Mouse (Mus musculus): ENCODE data around the gene Sfxn1. TPM values are rescaled to one million over a fixed set of nuclear protein-coding genes. Genes with fewer than 3 reads are reported as not detected.

Sfxn1 gene
- polyA plus RNA-seq, 1 experiment from 2014 or later: 98.9 TPM

GRCm38 (mm10) chr13:54079782-54080759 is 8.4 kb downstream of the Sfxn1 start:
- DNase-seq (ENCODE audit: low spot score) (peak; percentile 21), ATAC-seq (replicated peaks; ENCODE audit: insufficient number of reproducible peaks, low FRiP score, low TSS enrichment, low read depth) (no peak)
- no peaks in the 10 kb centered on the region for H3K36me3 ChIP-seq (replicated peaks; ENCODE audit: control insufficient read depth, insufficient read depth, low read depth, low read length)
- H3K4me1 ChIP-seq (ENCODE audit: control insufficient read depth, insufficient read depth, low read length): no peaks in the 10 kb centered on the region
- H3K9me3 ChIP-seq (replicated peaks; ENCODE audit: control insufficient read depth, low read length): no peaks in the 10 kb centered on the region
- no peak overlapping the region for H3K9ac ChIP-seq (replicated peaks; ENCODE audit: low read length)
- no peaks in the 10 kb centered on the region for H3K27me3 ChIP-seq (ENCODE audit: control insufficient read depth, insufficient read depth, low read length)
- no peak overlapping the region for H3K4me2 ChIP-seq (ENCODE audit: low read depth, low read length)
- WGBS: 78% methylated on average over 12 of the region's 12 CpGs
- no peak overlapping the region for H3K4me3 ChIP-seq (ENCODE audit: low read depth, low read length)
- no peak overlapping the region for H3K27ac ChIP-seq (replicated peaks; ENCODE audit: low read depth, low read length)

GRCm38 (mm10) chr13:54080785-54081184 is 9.1 kb downstream of the Sfxn1 start:
- no peak for DNase-seq (ENCODE audit: low spot score)
- 100% methylated on average over 1 of the region's 1 CpGs for WGBS
- no peaks in the 10 kb centered on the region for H3K36me3 ChIP-seq (replicated peaks; ENCODE audit: control insufficient read depth, insufficient read depth, low read depth, low read length)

GRCm38 (mm10) chr13:54082946-54083345 is 11.3 kb downstream of the Sfxn1 start:
- 78% methylated on average over 5 of the region's 5 CpGs for WGBS
- Histone ChIP-seq H3K27me3 (ENCODE audit: control insufficient read depth, insufficient read depth, low read length) (no peaks in the 10 kb centered on the region), H3K4me3 (ENCODE audit: low read depth, low read length) (no peak overlapping the region), H3K27ac (replicated peaks; ENCODE audit: low read depth, low read length) (no peak overlapping the region), H3K9me3 (replicated peaks; ENCODE audit: control insufficient read depth, low read length) (no peaks in the 10 kb centered on the region), H3K4me1 (ENCODE audit: control insufficient read depth, insufficient read depth, low read length) (no peaks in the 10 kb centered on the region), H3K4me2 (ENCODE audit: low read depth, low read length) (no peak overlapping the region), H3K9ac (replicated peaks; ENCODE audit: low read length) (no peak overlapping the region), H3K36me3 (replicated peaks; ENCODE audit: control insufficient read depth, insufficient read depth, low read depth, low read length) (no peaks in the 10 kb centered on the region)
- DNase-seq (ENCODE audit: low spot score): no peak
- ATAC-seq (replicated peaks; ENCODE audit: insufficient number of reproducible peaks, low FRiP score, low TSS enrichment, low read depth): no peak

More at GRCm38 (mm10) chr13:54080785-54081184, 9.1 kb downstream of the Sfxn1 start:
- Histone ChIP-seq H3K4me2 (ENCODE audit: low read depth, low read length) (no peak overlapping the region), H3K9me3 (replicated peaks; ENCODE audit: control insufficient read depth, low read length) (no peaks in the 10 kb centered on the region), H3K9ac (replicated peaks; ENCODE audit: low read length) (no peak overlapping the region), H3K4me3 (ENCODE audit: low read depth, low read length) (no peak overlapping the region), H3K27ac (replicated peaks; ENCODE audit: low read depth, low read length) (no peak overlapping the region), H3K4me1 (ENCODE audit: control insufficient read depth, insufficient read depth, low read length) (no peaks in the 10 kb centered on the region), H3K27me3 (ENCODE audit: control insufficient read depth, insufficient read depth, low read length) (no peaks in the 10 kb centered on the region)
- ATAC-seq (replicated peaks; ENCODE audit: insufficient number of reproducible peaks, low FRiP score, low TSS enrichment, low read depth): no peak

GRCm38 (mm10) chr13:54084178-54084577 is 12.5 kb downstream of the Sfxn1 start:
- Histone ChIP-seq H3K27ac (replicated peaks; ENCODE audit: low read depth, low read length) (no peak overlapping the region), H3K4me3 (ENCODE audit: low read depth, low read length) (no peak overlapping the region), H3K4me1 (ENCODE audit: control insufficient read depth, insufficient read depth, low read length) (no peaks in the 10 kb centered on the region), H3K9ac (replicated peaks; ENCODE audit: low read length) (no peak overlapping the region), H3K9me3 (replicated peaks; ENCODE audit: control insufficient read depth, low read length) (no peaks in the 10 kb centered on the region), H3K36me3 (replicated peaks; ENCODE audit: control insufficient read depth, insufficient read depth, low read depth, low read length) (no peaks in the 10 kb centered on the region), H3K4me2 (ENCODE audit: low read depth, low read length) (no peak overlapping the region), H3K27me3 (ENCODE audit: control insufficient read depth, insufficient read depth, low read length) (no peaks in the 10 kb centered on the region)
- ATAC-seq (replicated peaks; ENCODE audit: insufficient number of reproducible peaks, low FRiP score, low TSS enrichment, low read depth) (no peak), DNase-seq (ENCODE audit: low spot score) (no peak)
- WGBS: 67% methylated on average over 4 of the region's 4 CpGs

GRCm38 (mm10) chr13:54084826-54085225 is 13.2 kb downstream of the Sfxn1 start:
- Histone ChIP-seq H3K4me2 (ENCODE audit: low read depth, low read length) (no peak overlapping the region), H3K9ac (replicated peaks; ENCODE audit: low read length) (no peak overlapping the region), H3K36me3 (replicated peaks; ENCODE audit: control insufficient read depth, insufficient read depth, low read depth, low read length) (no peaks in the 10 kb centered on the region; the same call in 1 of the 2 replicates), H3K27ac (replicated peaks; ENCODE audit: low read depth, low read length) (no peak overlapping the region), H3K4me1 (ENCODE audit: control insufficient read depth, insufficient read depth, low read length) (no peaks in the 10 kb centered on the region), H3K9me3 (replicated peaks; ENCODE audit: control insufficient read depth, low read length) (no peaks in the 10 kb centered on the region), H3K4me3 (ENCODE audit: low read depth, low read length) (no peak overlapping the region), H3K27me3 (ENCODE audit: control insufficient read depth, insufficient read depth, low read length) (no peaks in the 10 kb centered on the region)
- WGBS: 89% methylated on average over 5 of the region's 5 CpGs
- no peak for DNase-seq (ENCODE audit: low spot score)
- ATAC-seq (replicated peaks; ENCODE audit: insufficient number of reproducible peaks, low FRiP score, low TSS enrichment, low read depth): no peak

- H3K4me1 ChIP-seq (ENCODE audit: control insufficient read depth, insufficient read depth, low read length): no peaks in the 10 kb centered on the region
- H3K9ac ChIP-seq (replicated peaks; ENCODE audit: low read length): no peak overlapping the region
- H3K9me3 ChIP-seq (replicated peaks; ENCODE audit: control insufficient read depth, low read length): no peaks in the 10 kb centered on the region
- no peak overlapping the region for H3K4me3 ChIP-seq (ENCODE audit: low read depth, low read length)
- H3K36me3 ChIP-seq (replicated peaks; ENCODE audit: control insufficient read depth, insufficient read depth, low read depth, low read length): no peaks in the 10 kb centered on the region; the same call in 1 of the 2 replicates
- no peak overlapping the region for H3K4me2 ChIP-seq (ENCODE audit: low read depth, low read length)
- H3K27ac ChIP-seq (replicated peaks; ENCODE audit: low read depth, low read length): no peak overlapping the region
- ATAC-seq (replicated peaks; ENCODE audit: insufficient number of reproducible peaks, low FRiP score, low TSS enrichment, low read depth) (no peak), DNase-seq (ENCODE audit: low spot score) (no peak)
- WGBS: 92% methylated on average over 18 of the region's 18 CpGs
- H3K27me3 ChIP-seq (ENCODE audit: control insufficient read depth, insufficient read depth, low read length): no peaks in the 10 kb centered on the region
Observed at GRCm38 (mm10) chr13:54085266-54085665, 13.6 kb downstream of the Sfxn1 start.

- Histone ChIP-seq H3K4me2 (ENCODE audit: low read depth, low read length) (no peak overlapping the region), H3K27me3 (ENCODE audit: control insufficient read depth, insufficient read depth, low read length) (no peaks in the 10 kb centered on the region), H3K36me3 (replicated peaks; ENCODE audit: control insufficient read depth, insufficient read depth, low read depth, low read length) (no peaks in the 10 kb centered on the region; the same call in none of the 2 replicates), H3K9me3 (replicated peaks; ENCODE audit: control insufficient read depth, low read length) (no peaks in the 10 kb centered on the region), H3K4me1 (ENCODE audit: control insufficient read depth, insufficient read depth, low read length) (no peaks in the 10 kb centered on the region), H3K27ac (replicated peaks; ENCODE audit: low read depth, low read length) (no peak overlapping the region), H3K4me3 (ENCODE audit: low read depth, low read length) (no peak overlapping the region), H3K9ac (replicated peaks; ENCODE audit: low read length) (no peak overlapping the region)
- DNase-seq (ENCODE audit: low spot score) (no peak), ATAC-seq (replicated peaks; ENCODE audit: insufficient number of reproducible peaks, low FRiP score, low TSS enrichment, low read depth) (no peak)
- WGBS: 89% methylated on average over 6 of the region's 6 CpGs
Observed at GRCm38 (mm10) chr13:54091719-54092118, 20.1 kb downstream of the Sfxn1 start.

GRCm38 (mm10) chr13:54094349-54094748 is 22.7 kb downstream of the Sfxn1 start:
- Histone ChIP-seq H3K4me2 (ENCODE audit: low read depth, low read length) (no peak overlapping the region), H3K9me3 (replicated peaks; ENCODE audit: control insufficient read depth, low read length) (no peaks in the 10 kb centered on the region), H3K36me3 (replicated peaks; ENCODE audit: control insufficient read depth, insufficient read depth, low read depth, low read length) (peaks cover 2% of the 10 kb centered on the region), H3K4me1 (ENCODE audit: control insufficient read depth, insufficient read depth, low read length) (no peaks in the 10 kb centered on the region), H3K27me3 (ENCODE audit: control insufficient read depth, insufficient read depth, low read length) (no peaks in the 10 kb centered on the region), H3K4me3 (ENCODE audit: low read depth, low read length) (no peak overlapping the region), H3K9ac (replicated peaks; ENCODE audit: low read length) (no peak overlapping the region), H3K27ac (replicated peaks; ENCODE audit: low read depth, low read length) (no peak overlapping the region)
- 96% methylated on average over 4 of the region's 4 CpGs for WGBS
- no peak for ATAC-seq (replicated peaks; ENCODE audit: insufficient number of reproducible peaks, low FRiP score, low TSS enrichment, low read depth)
- no peak for DNase-seq (ENCODE audit: low spot score)

Measured in embryonic facial prominence, embryonic 11.5 days (tissue).